Comparison of ENCODE assay signal across 21 mouse cellular contexts in the genomic region with DNA sequence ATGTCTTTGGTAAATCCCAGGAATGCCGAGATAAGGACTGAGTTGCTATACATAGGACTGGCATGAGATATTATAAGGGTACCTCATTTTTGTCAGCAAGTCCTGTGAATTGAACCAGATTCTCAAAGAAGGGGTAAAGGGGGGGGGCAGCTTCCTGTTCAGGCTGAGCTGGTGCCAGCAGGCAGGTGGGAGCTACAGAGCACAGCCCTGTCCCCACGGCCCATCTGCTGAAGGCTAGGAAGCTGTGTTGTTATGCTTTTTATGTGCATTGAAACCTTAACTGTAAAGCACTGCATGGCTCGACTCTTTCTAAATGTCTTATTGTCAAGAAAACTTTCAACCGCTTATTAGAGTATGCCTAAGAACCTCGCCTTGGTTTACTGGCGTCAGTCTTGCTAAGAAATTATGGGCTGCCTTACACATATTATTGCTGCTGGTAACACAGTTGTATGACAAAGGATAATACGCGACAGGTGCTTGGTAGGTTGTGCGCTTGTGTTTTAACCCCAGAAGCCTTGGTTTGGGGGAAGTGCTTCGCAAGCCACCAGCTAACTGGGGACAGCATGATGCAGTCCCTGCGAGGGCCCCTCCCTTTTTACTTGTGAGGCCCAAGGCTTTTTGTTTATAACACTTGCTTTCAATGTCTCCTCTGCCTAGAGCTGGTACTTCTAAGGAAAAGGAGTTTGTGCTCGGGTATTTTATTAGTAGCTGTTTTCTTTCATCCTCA.
DNase-seq lines count a peak whose midpoint lies in the region; ATAC-seq lines count a peak whose summit lies in the region.
"Had no signal": no experiment of that assay in that cellular context is flagged by ENCODE, and none has a peak within 500 bp of the region (broad histone marks: within the 10 kb centered on the region; RNA-seq: fewer than 3 reads in every experiment).

No protein-coding gene starts in this region.

- H3K4me3 ChIP-seq in heart, embryonic 14.5 days (ENCODE audit: control insufficient read depth in 1 of 2, insufficient read depth in 1 of 2, low read depth in 1 of 2, low read length in 2 of 2) = no peak overlapping the region
- no peak overlapping the region for H3K4me3 ChIP-seq in heart, embryonic 10.5 days
- H3K4me3 ChIP-seq: embryonic facial prominence, embryonic 12.5 days; hindbrain, embryonic 15.5 days; kidney, embryonic 15.5 days; midbrain, embryonic 12.5 days; neural tube, embryonic 15.5 days had no signal

- H3K9ac ChIP-seq in heart, embryonic 14.5 days (ENCODE audit: low read length) = no peak overlapping the region; the same call in 1 of the 2 replicates
- H3K9ac ChIP-seq: embryonic facial prominence, embryonic 12.5 days; forebrain, postnatal 0 days; hindbrain, embryonic 15.5 days; kidney, embryonic 15.5 days; midbrain, embryonic 12.5 days; neural tube, embryonic 15.5 days had no signal

- no peak for DNase-seq in heart, embryonic 10.5 days (ENCODE audit: low spot score)
- DNase-seq in B cell, adult 2 months = peak; percentile 26 to 34
- DNase-seq in T-cell, adult 2 months (ENCODE audit: low spot score) = peak; percentile 4
- peak; percentile 79 to 83 for DNase-seq in thymus, postnatal 10 days (ENCODE audit: low spot score in 2 of 2)
- DNase-seq in adipocyte (ENCODE audit: low spot score) = no peak
- no peak for DNase-seq in gastrocnemius, postnatal 10 days
- DNase-seq: adrenal gland, postnatal 14 days; cerebellum, adult 18-20 months; forebrain, postnatal 0 days; layer of hippocampus, postnatal 36 days; retina, postnatal 1 day had no signal

- peak overlapping the region; percentile 43 to 49; a peak in 3 of 4 replicates for H3K27ac ChIP-seq in heart, embryonic 14.5 days (replicated peaks in 1 of 2; ENCODE audit: control insufficient read depth in 1 of 2, insufficient read depth in 1 of 2, low read depth in 2 of 2, low read length in 2 of 2)
- H3K27ac ChIP-seq in heart, embryonic 10.5 days = no peak overlapping the region
- H3K27ac ChIP-seq: embryonic facial prominence, embryonic 12.5 days; hindbrain, embryonic 15.5 days; kidney, embryonic 15.5 days; midbrain, embryonic 12.5 days; neural tube, embryonic 15.5 days had no signal

- no peak for ATAC-seq in heart, embryonic 14.5 days (ENCODE audit: insufficient number of reproducible peaks, insufficient read depth, low FRiP score, low read depth)
- ATAC-seq: forebrain, postnatal 0 days; intestine, embryonic 16.5 days had no signal

- H3K4me2 ChIP-seq in heart, embryonic 14.5 days (ENCODE audit: low read length) = no peak overlapping the region
- H3K4me2 ChIP-seq: embryonic facial prominence, embryonic 12.5 days; heart, embryonic 11.5 days; hindbrain, embryonic 15.5 days; kidney, embryonic 15.5 days; liver, embryonic 11.5 days; midbrain, embryonic 12.5 days; neural tube, embryonic 15.5 days had no signal

- peaks cover 71% of the 10 kb centered on the region for H3K36me3 ChIP-seq in heart, embryonic 14.5 days (ENCODE audit: control insufficient read depth, insufficient read depth, low read length)
- H3K36me3 ChIP-seq in heart, embryonic 10.5 days = peaks cover 54% of the 10 kb centered on the region
- H3K36me3 ChIP-seq: embryonic facial prominence, embryonic 12.5 days; hindbrain, embryonic 15.5 days; neural tube, embryonic 15.5 days had no signal

- no peaks in the 10 kb centered on the region for H3K9me3 ChIP-seq in heart, embryonic 14.5 days (ENCODE audit: control insufficient read depth, low read length)
- no peaks in the 10 kb centered on the region for H3K9me3 ChIP-seq in heart, embryonic 10.5 days
- H3K9me3 ChIP-seq: hindbrain, embryonic 15.5 days; kidney, embryonic 15.5 days; neural tube, embryonic 15.5 days had no signal

- 72% methylated on average over 12 of the region's 12 CpGs for WGBS in heart, embryonic 14.5 days
- 86% methylated on average over 12 of the region's 12 CpGs for WGBS in heart, embryonic 10.5 days

- no peaks in the 10 kb centered on the region for H3K27me3 ChIP-seq in heart, embryonic 14.5 days (ENCODE audit: control insufficient read depth, insufficient read depth, low read length)
- no peaks in the 10 kb centered on the region for H3K27me3 ChIP-seq in heart, embryonic 10.5 days (ENCODE audit: insufficient read depth, poor library complexity, severe bottlenecking)
- H3K27me3 ChIP-seq: CH12.LX; embryonic facial prominence, embryonic 12.5 days; hindbrain, embryonic 15.5 days; kidney, embryonic 15.5 days; midbrain, embryonic 12.5 days; neural tube, embryonic 15.5 days had no signal

- H3K4me1 ChIP-seq in heart, embryonic 14.5 days (ENCODE audit: control insufficient read depth in 2 of 2, insufficient read depth in 2 of 2, low read length in 2 of 2) = peaks cover 4 to 18% of the 10 kb centered on the region in 2 experiments; a peak in 3 of 4 replicates
- peaks cover 9% of the 10 kb centered on the region for H3K4me1 ChIP-seq in heart, embryonic 10.5 days
- H3K4me1 ChIP-seq: hindbrain, embryonic 15.5 days; kidney, embryonic 15.5 days; neural tube, embryonic 15.5 days had no signal

Comparison
In these comparisons a context has a peak if more than half of its experiments do, and no peak if none do; other contexts are left out.
1. DNase-seq: peak in B cell, adult 2 months (2 of 2), T-cell, adult 2 months (single experiment) and thymus, postnatal 10 days (2 of 2); none in heart, embryonic 10.5 days (single experiment), adipocyte (single experiment) and gastrocnemius, postnatal 10 days (single experiment).